Mouse (Mus musculus) heart, embryonic 10.5 days (tissue): ENCODE results near the gene Gm11983. TPM values are rescaled to one million over a fixed set of nuclear protein-coding genes. Genes with fewer than 3 reads are reported as not detected.
"Not testable (repeated sequence)": the region's sequence is repeated elsewhere in the genome, so short reads cannot be mapped to it uniquely, and the experiment has no call there.

Experiments
- DNase-seq: peaks from one replicate; pipeline ENCODE4 v3.0.0-alpha.2; 2017; ENCODE audit warnings: low spot score
- H3K27ac ChIP-seq: fragments of 300-500 bp; sonication (generic); 2 replicates; pipeline ENCODE4 v1.5.1; 2016; ENCODE audit warnings: mild to moderate bottlenecking
- H3K27me3 ChIP-seq: fragments of 300-500 bp; sonication (generic); 2 replicates; pipeline ENCODE4 v1.6.1; 2016; ENCODE audit warnings: mild to moderate bottlenecking; ENCODE audit not compliant: poor library complexity, insufficient read depth, severe bottlenecking
- H3K36me3 ChIP-seq: fragments of 300-500 bp; sonication (generic); 2 replicates; pipeline ENCODE4 v1.6.1; 2016; ENCODE audit warnings: mild to moderate bottlenecking, moderate library complexity
- H3K4me1 ChIP-seq: fragments of 300-500 bp; sonication (generic); 2 replicates; pipeline ENCODE4 v1.6.1; 2016; ENCODE audit warnings: mild to moderate bottlenecking
- H3K4me3 ChIP-seq: fragments of 300-500 bp; sonication (generic); 2 replicates; pipeline ENCODE4 v1.5.1; 2016; ENCODE audit warnings: mild to moderate bottlenecking, moderate library complexity
- H3K9me3 ChIP-seq: fragments of 300-500 bp; sonication (generic); 2 replicates; pipeline ENCODE4 v1.6.1; 2016; ENCODE audit warnings: mild to moderate bottlenecking, moderate library complexity
- WGBS: fragments of 180-500 bp; shearing (Covaris S2); methylation state at CpG from one replicate; pipeline ENCODE4 v1.1.7; 2016; 5-methylcytosine and 5-hydroxymethylcytosine counted together
- polyA plus RNA-seq: library from polyadenylated mRNA; unstranded; fragments of >200 nt; fragmentation: Nextera tagmentation; extraction: Ambion mirVana; gene quantifications from 2 replicates; pipeline ENCODE4 v1.2.1, GENCODE M21; 2016

The Gm11983 gene
- polyA plus RNA-seq, 1 experiment from 2014 or later = not detected

DNA sequence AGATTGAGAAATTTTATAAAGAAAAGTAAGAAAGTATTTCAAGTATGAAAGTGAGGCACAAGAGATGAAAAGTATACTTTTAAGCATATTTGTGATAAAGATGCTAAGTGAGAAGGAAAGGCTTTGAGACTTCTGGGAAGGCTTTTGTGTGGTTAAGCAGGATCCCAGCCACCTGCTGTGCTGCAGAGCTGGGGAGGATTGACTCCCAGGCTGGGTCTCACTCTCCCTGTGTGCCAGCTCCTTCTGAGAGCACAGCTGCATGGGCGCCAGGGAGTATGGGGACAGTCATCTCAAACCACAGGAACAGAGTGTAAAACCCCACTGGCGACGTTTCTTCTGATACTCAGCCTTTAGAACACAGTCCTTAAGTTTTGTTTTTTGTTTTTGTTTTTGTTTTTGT is 3.3 kb upstream of the Gm11983 start:
- no peaks in the 10 kb centered on the region for H3K4me1 ChIP-seq
- H3K36me3 ChIP-seq = no peaks in the 10 kb centered on the region
- WGBS = 66% methylated on average over 3 of the region's 3 CpGs
- H3K9me3 ChIP-seq = no peaks in the 10 kb centered on the region
- H3K27ac ChIP-seq = no peak overlapping the region
- no peak overlapping the region for H3K4me3 ChIP-seq
- no peak for DNase-seq
- H3K27me3 ChIP-seq = no peaks in the 10 kb centered on the region

DNA sequence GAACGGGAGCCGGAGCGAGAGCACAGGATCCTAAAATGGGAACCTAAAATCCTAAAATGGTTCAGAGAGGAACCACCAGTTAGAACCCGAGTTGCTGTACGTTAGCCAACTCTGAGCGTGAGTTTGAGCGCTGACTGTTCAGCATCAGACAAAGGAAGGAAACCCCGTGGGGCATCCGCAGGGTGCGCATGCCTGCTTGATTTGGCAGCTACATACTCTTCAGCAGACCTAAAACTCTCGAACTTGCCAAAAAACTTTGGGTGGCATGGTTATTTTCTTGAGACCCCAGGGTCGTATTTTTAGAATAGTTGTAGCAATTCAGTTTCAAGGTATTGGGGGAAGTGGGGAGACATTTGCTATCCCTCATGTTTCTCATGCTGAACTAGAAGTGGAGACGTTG is 2.8 kb downstream of the Gm11983 start:
- no peaks in the 10 kb centered on the region for H3K9me3 ChIP-seq
- WGBS = 69% methylated on average over 13 of the region's 13 CpGs
- no peaks in the 10 kb centered on the region for H3K27me3 ChIP-seq
- no peaks in the 10 kb centered on the region for H3K36me3 ChIP-seq
- H3K4me1 ChIP-seq = peaks cover 10% of the 10 kb centered on the region
- no peak for DNase-seq
- no peak overlapping the region for H3K27ac ChIP-seq
- no peak overlapping the region for H3K4me3 ChIP-seq

DNA sequence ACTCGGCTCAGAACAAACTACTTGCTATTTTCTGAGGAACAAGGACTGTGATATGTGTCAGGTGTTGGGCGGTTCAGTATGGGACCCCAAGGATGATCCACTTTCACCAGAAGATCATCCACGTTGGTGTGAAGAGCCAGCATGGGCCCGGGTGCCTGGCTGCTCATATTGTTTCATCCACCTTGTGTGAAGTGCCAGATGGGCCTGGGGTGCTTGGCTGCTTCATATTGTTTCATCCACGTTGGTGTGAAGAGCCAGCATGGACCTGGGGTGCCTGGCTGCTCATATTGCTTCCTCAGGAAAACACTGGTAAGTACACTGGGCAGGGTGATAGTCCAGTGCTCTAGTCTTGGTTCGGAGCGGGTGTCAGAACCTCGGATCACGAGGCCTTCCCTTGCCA is 3.7 kb downstream of the Gm11983 start:
- Histone ChIP-seq H3K9me3 (no peaks in the 10 kb centered on the region), H3K27me3 (no peaks in the 10 kb centered on the region), H3K36me3 (no peaks in the 10 kb centered on the region), H3K4me1 (peaks cover 10% of the 10 kb centered on the region), H3K27ac (no peak overlapping the region), H3K4me3 (no peak overlapping the region)
- 82% methylated on average over 9 of the region's 9 CpGs for WGBS
- no peak for DNase-seq

DNA sequence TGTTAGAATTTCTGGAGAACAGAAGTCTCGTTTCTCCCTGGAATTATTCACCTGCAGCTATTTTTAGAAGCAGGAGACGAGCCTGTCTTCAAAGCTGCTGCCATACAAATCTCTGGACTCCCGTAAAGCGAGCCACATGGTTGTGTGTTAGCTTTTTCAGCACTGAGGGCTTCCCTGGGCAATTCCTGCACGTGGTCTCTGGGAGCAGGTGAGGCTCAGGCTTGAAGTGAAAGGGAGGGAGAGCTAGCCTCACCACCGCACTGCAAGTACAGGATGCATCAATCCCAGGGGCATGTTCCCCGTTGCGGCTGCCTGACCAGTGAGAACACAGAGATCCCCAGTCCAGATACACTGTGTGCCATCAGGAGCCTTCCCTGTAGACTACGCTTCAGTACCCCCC is 5.5 kb downstream of the Gm11983 start:
- Histone ChIP-seq H3K4me3 (no peak overlapping the region), H3K4me1 (peaks cover 10% of the 10 kb centered on the region), H3K27me3 (no peaks in the 10 kb centered on the region), H3K27ac (no peak overlapping the region), H3K36me3 (no peaks in the 10 kb centered on the region), H3K9me3 (no peaks in the 10 kb centered on the region)
- WGBS = 42% methylated on average over 9 of the region's 9 CpGs
- no peak for DNase-seq

DNA sequence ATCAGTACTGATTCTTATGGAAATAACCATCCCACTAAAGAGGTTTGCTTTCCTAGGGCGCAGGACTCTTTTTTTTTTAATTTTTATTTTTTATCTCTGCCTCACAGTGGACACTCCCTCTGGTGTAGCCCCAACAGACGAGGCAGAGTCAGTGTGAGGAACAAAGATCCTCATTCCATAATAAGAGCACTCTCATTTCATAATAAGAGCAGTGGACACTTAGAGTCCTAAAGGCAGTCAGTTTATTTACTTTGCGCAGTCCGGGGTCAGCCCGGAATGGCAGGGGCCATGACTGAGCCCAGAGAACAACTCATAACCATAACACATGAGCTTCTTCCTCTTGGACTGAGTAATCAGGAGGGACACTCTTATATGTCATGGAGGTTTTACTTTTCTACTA is 9.3 kb downstream of the Gm11983 start:
- Histone ChIP-seq H3K9me3 (no peaks in the 10 kb centered on the region), H3K27ac (no peak overlapping the region), H3K36me3 (no peaks in the 10 kb centered on the region), H3K4me3 (no peak overlapping the region), H3K4me1 (peaks cover 10% of the 10 kb centered on the region), H3K27me3 (no peaks in the 10 kb centered on the region)
- 65% methylated on average over 5 of the region's 5 CpGs for WGBS
- DNase-seq = no peak

DNA sequence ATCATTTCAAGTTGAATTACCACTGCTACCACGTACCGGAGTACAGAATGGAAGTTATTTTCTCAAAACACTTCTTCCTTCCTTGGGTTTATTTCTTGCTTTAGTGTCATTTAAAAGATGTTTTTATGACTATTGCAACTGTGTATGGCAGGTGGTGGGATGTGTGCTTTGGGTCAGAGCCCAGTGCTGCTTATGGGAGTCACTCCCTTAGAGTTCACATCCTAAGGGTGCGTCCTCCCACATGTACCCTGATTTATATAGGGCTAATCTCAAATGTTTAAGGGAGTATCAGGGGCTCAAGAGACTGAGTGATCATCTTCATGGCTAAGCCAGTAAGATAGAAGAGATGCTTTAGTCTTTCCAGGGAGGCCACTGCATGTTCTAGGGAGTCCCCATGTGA is 11.3 kb downstream of the Gm11983 start:
- H3K27ac ChIP-seq = no peak overlapping the region
- H3K4me3 ChIP-seq = no peak overlapping the region
- no peak for DNase-seq
- H3K36me3 ChIP-seq = no peaks in the 10 kb centered on the region
- WGBS = 89% methylated on average over 3 of the region's 3 CpGs
- no peaks in the 10 kb centered on the region for H3K27me3 ChIP-seq
- no peaks in the 10 kb centered on the region for H3K4me1 ChIP-seq
- H3K9me3 ChIP-seq = no peaks in the 10 kb centered on the region

DNA sequence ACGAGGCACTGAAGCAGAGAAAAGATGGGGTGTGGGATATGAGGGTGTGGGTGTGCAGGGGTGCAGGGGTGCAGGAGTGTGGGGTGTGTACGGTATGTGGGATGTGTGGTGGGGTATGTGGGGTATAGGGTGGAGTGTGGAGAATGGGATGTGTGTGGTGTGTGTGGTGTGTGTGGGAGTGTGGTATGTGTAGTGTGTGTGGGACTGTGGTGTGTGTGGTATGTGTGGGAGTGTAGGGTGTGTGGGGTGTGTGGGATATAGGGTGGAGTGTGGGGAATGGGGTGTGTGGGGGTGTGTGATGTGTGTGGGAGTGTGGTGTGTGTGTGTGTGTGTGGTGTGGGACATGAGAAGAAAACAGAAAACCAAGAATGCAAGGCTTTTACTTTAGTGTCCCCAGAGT is 14.3 kb downstream of the Gm11983 start:
- Histone ChIP-seq H3K36me3 (no peaks in the 10 kb centered on the region), H3K27ac (no peak overlapping the region), H3K4me3 (no peak overlapping the region), H3K9me3 (no peaks in the 10 kb centered on the region), H3K27me3 (no peaks in the 10 kb centered on the region), H3K4me1 (no peaks in the 10 kb centered on the region)
- 79% methylated on average over 2 of the region's 2 CpGs for WGBS
- no peak for DNase-seq

DNA sequence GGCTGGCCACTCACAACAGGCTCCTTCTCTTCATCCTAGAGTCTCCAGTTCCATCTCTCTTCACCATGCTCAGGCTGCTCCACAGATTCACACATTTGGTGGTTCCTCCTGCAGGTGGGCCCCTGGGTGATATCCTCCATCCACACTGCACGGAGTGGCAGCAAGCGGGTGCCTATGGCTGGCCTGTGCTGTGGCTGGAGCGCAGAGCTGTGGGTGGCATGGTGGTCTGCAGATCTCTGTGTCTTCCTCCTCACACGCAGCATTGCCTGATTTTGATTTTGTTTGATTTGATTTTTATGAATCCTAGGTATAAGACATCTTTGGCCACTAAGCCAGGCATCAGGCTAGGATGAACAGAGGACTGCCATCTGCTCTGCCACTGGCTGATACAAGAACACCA is 23.0 kb downstream of the Gm11983 start:
- DNase-seq = no peak
- H3K4me1 ChIP-seq = no peaks in the 10 kb centered on the region
- H3K36me3 ChIP-seq = no peaks in the 10 kb centered on the region
- no peaks in the 10 kb centered on the region for H3K27me3 ChIP-seq
- H3K4me3 ChIP-seq = no peak overlapping the region
- no peaks in the 10 kb centered on the region for H3K9me3 ChIP-seq
- H3K27ac ChIP-seq = no peak overlapping the region
- 88% methylated on average over 4 of the region's 4 CpGs for WGBS

DNA sequence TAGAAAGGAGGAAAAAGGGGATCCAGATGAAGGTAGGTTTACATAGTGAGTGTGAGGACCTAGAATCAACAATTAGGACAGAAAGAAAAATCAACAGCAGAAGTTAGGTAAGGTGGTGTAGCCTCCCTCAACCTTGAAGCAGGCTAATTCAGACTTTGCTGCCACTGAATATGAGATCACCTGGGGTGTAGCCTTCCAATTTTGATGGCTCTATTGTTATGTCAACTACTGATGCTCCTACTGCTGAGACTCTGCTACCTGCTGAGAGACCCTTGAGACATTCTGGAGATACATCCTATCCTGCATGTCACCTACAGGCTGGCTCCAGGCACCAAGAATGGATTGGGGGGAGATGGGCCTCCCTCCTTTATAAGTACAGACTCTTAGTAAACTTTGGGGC is 34.6 kb downstream of the Gm11983 start:
- not testable (repeated sequence) for DNase-seq, H3K27ac ChIP-seq, H3K4me1 ChIP-seq, H3K4me3 ChIP-seq, H3K27me3 ChIP-seq, H3K9me3 ChIP-seq, H3K36me3 ChIP-seq

DNA sequence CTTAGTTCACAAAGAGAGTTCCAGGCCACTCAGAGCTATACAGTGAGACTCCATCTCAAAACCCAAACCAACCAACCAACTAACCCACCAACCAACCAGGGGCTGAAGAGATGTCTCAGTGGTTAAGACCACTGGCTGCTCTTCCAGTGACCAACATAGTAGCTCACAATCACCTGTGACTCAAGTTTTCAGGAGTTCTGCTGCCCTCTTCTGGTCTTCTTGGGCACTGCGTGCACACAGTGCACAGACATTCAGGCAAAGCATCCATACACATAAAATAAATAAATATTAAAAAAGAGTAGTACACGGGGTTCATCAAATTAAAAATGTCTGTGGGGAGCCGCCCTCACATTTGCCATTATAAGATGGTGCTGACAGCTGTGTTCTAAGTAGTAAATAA is 46.8 kb downstream of the Gm11983 start:
- WGBS = 90% methylated on average over 3 of the region's 3 CpGs

More for the DNA sequence above, 46.8 kb downstream of the Gm11983 start:
- Histone ChIP-seq H3K27me3 (no peaks in the 10 kb centered on the region), H3K27ac (no peak overlapping the region), H3K9me3 (no peaks in the 10 kb centered on the region; the same call in 1 of the 2 replicates), H3K4me1 (no peaks in the 10 kb centered on the region), H3K4me3 (no peak overlapping the region), H3K36me3 (no peaks in the 10 kb centered on the region)
- DNase-seq = no peak

Other genes starting within 250 kb of the Gm11983 start
- 2.4 and 2.9 TPM in 2 replicates for gene Nacad, start 231.6 kb downstream of the Gm11983 start, polyA plus RNA-seq
- gene Tbrg4, start 211.6 kb downstream of the Gm11983 start, polyA plus RNA-seq = 72.1 and 73.8 TPM in 2 replicates
- not detected in 2 replicates for gene Wap, start 199.0 kb downstream of the Gm11983 start, polyA plus RNA-seq
- 1.3 and 2.5 TPM in 2 replicates for gene Ramp3, start 179.1 kb downstream of the Gm11983 start, polyA plus RNA-seq
- 1.9 and 2.0 TPM in 2 replicates for gene Adcy1, start 225.8 kb upstream of the Gm11983 start, polyA plus RNA-seq